Mouse (Mus musculus) CH12.LX (cell line): ENCODE measurements around the gene C1ra. TPM values are rescaled to one million over a fixed set of nuclear protein-coding genes. Genes with fewer than 3 reads are reported as not detected.

Experiments used
- DNase-seq: peaks from one replicate; pipeline ENCODE4 v3.0.0-alpha.2; 2013; ENCODE audit errors: extremely low read depth
- H3K27ac ChIP-seq: 2 replicates; pipeline ENCODE4 v1.5.1; 2012; ENCODE audit warnings: low read depth, mild to moderate bottlenecking, control low read depth, moderate library complexity; ENCODE audit not compliant: insufficient read depth
- H3K27me3 ChIP-seq: replicated peaks from 2 replicates; pipeline ENCODE3; 2012; ENCODE audit warnings: inconsistent platforms
- H3K36me3 ChIP-seq, 2 experiments: replicated peaks in 1 of 2; 2 replicates each; pipeline versions ENCODE3 to v1.6.1; 2012; ENCODE audit warnings: inconsistent platforms in 1 of 2, low read length in 1 of 2, mild to moderate bottlenecking in 1 of 2, mixed read lengths in 1 of 2, moderate library complexity in 1 of 2; ENCODE audit not compliant: control insufficient read depth in 1 of 2, insufficient read depth in 1 of 2
- H3K4me1 ChIP-seq, 2 experiments: 2 replicates each; pipeline ENCODE4 v1.6.1; 2012; ENCODE audit warnings: inconsistent platforms in 1 of 2, moderate library complexity in 1 of 2; ENCODE audit not compliant: insufficient read depth in 2 of 2, control insufficient read depth in 1 of 2
- H3K4me2 ChIP-seq: 2 replicates; pipeline ENCODE4 v1.6.1; 2012; ENCODE audit warnings: low read depth, mild to moderate bottlenecking, control low read depth; ENCODE audit not compliant: poor library complexity, insufficient read depth, severe bottlenecking
- H3K4me3 ChIP-seq, 3 experiments: fragments of 150-350 bp in 1 of 3; sonication (generic) in 1 of 3; replicated peaks in 1 of 3; 2 replicates each; pipeline versions ENCODE3 to v1.5.1; 2011 to 2012; ENCODE audit warnings: low read depth in 2 of 3, low read length in 2 of 3, mild to moderate bottlenecking in 2 of 3, moderate library complexity in 2 of 3, control low read depth in 1 of 3, improper control_type of control experiment in 1 of 3, inconsistent platforms in 1 of 3, mixed read lengths in 1 of 3; ENCODE audit not compliant: poor library complexity in 1 of 3
- H3K79me2 ChIP-seq: replicated peaks from 2 replicates; pipeline ENCODE4 v1.6.1; 2012; ENCODE audit warnings: mild to moderate bottlenecking, moderate library complexity; ENCODE audit not compliant: control insufficient read depth, poor library complexity, insufficient read depth, severe bottlenecking; ENCODE audit errors: extremely low read depth
- H3K9ac ChIP-seq: 2 replicates; pipeline ENCODE4 v1.6.1; 2012; ENCODE audit warnings: low read depth, mild to moderate bottlenecking, control low read depth, moderate library complexity; ENCODE audit not compliant: insufficient read depth
- H3K9me3 ChIP-seq: replicated peaks from 2 replicates; pipeline ENCODE3; 2012; ENCODE audit warnings: low read length, inconsistent platforms, mixed read lengths
- EP300 ChIP-seq: IDR thresholded peaks from 2 replicates; pipeline ENCODE4 v1.6.1; 2011; ENCODE audit warnings: low read length, improper control_type of control experiment
- GABPA ChIP-seq: IDR thresholded peaks from 2 replicates; pipeline ENCODE4 v1.6.1; 2012; ENCODE audit warnings: low read depth, low read length, improper control_type of control experiment, inconsistent platforms; ENCODE audit not compliant: insufficient replicate concordance
- HCFC1 ChIP-seq: IDR thresholded peaks from 2 replicates; pipeline ENCODE4 v1.6.1; 2012; ENCODE audit warnings: low read depth, mild to moderate bottlenecking, inconsistent platforms, low read length, improper control_type of control experiment
- IRF4 ChIP-seq: IDR thresholded peaks from 2 replicates; pipeline ENCODE4 v1.6.1; 2014; ENCODE audit warnings: low read depth, mild to moderate bottlenecking, inconsistent platforms, low read length, improper control_type of control experiment
- JUN ChIP-seq: IDR thresholded peaks from 2 replicates; pipeline ENCODE4 v1.6.1; 2011; ENCODE audit warnings: low read depth, mild to moderate bottlenecking, low read length, improper control_type of control experiment, moderate library complexity; ENCODE audit not compliant: insufficient read depth
- KAT2A ChIP-seq: IDR thresholded peaks from 2 replicates; pipeline ENCODE4 v1.6.1; 2012; ENCODE audit warnings: low read length, improper control_type of control experiment, inconsistent platforms; ENCODE audit not compliant: insufficient replicate concordance
- MAFK ChIP-seq: IDR thresholded peaks from 2 replicates; pipeline ENCODE4 v1.6.1; 2011; ENCODE audit warnings: low read length, improper control_type of control experiment; ENCODE audit not compliant: insufficient replicate concordance
- MAZ ChIP-seq: IDR thresholded peaks from 2 replicates; pipeline ENCODE4 v1.6.1; 2012; ENCODE audit warnings: low read depth, mild to moderate bottlenecking, inconsistent platforms, low read length, improper control_type of control experiment, moderate library complexity
- MEF2A ChIP-seq: IDR thresholded peaks from 2 replicates; pipeline ENCODE4 v1.6.1; 2014; ENCODE audit warnings: low read depth, mild to moderate bottlenecking, inconsistent platforms, low read length, improper control_type of control experiment, borderline replicate concordance
- MXI1 ChIP-seq: IDR thresholded peaks from 2 replicates; pipeline ENCODE4 v1.6.1; 2011; ENCODE audit warnings: mild to moderate bottlenecking, low read depth, low read length, improper control_type of control experiment
- NELFE ChIP-seq: IDR thresholded peaks from 2 replicates; pipeline ENCODE4 v1.6.1; 2011; ENCODE audit warnings: low read depth, low read length, improper control_type of control experiment
- NRF1 ChIP-seq: IDR thresholded peaks from 2 replicates; pipeline ENCODE4 v1.6.1; 2014; ENCODE audit warnings: low read depth, mild to moderate bottlenecking, inconsistent platforms, low read length, improper control_type of control experiment, moderate library complexity
- POLR2A ChIP-seq: IDR thresholded peaks from 2 replicates; pipeline ENCODE4 v1.6.1; 2011; ENCODE audit warnings: low read depth, mild to moderate bottlenecking, improper control_type of control experiment, low read length
- POLR2AphosphoS2 ChIP-seq: IDR thresholded peaks from 2 replicates; pipeline ENCODE4 v1.6.1; 2011; ENCODE audit warnings: low read depth, low read length, improper control_type of control experiment
- RCOR1 ChIP-seq: conservative IDR thresholded peaks from 2 replicates; pipeline ENCODE4 v1.6.1; 2012; ENCODE audit warnings: low read depth, mild to moderate bottlenecking, inconsistent platforms, low read length, improper control_type of control experiment
- UBTF ChIP-seq: IDR thresholded peaks from 2 replicates; pipeline ENCODE4 v1.6.1; 2012; ENCODE audit warnings: low read depth, mild to moderate bottlenecking, inconsistent platforms, low read length, improper control_type of control experiment, moderate library complexity
- ZC3H11A ChIP-seq: IDR thresholded peaks from 2 replicates; pipeline ENCODE4 v1.6.1; 2012; ENCODE audit warnings: low read depth, mild to moderate bottlenecking, inconsistent platforms, low read length, improper control_type of control experiment
- ZKSCAN1 ChIP-seq: IDR thresholded peaks from 2 replicates; pipeline ENCODE4 v1.6.1; 2012; ENCODE audit warnings: low read depth, inconsistent platforms, low read length, improper control_type of control experiment, borderline replicate concordance
- ZMIZ1 ChIP-seq: IDR thresholded peaks from 2 replicates; pipeline ENCODE4 v1.6.1; 2012; ENCODE audit warnings: low read depth, mild to moderate bottlenecking, inconsistent platforms, low read length, improper control_type of control experiment
- dilution Hi-C: fragments of 300-500 bp; cut with MboI; formaldehyde crosslinking; loops from 2 replicates; pipeline ENCODE4 v1.14.3; 2020; ENCODE audit warnings: low sequenced_read_pairs; ENCODE audit not compliant: extremely low pct_unique_long_range_greater_than_20kb, extremely low pct_ligation_motif_present
- in situ Hi-C: fragments of 300-500 bp; cut with MboI; formaldehyde crosslinking; loops from 3 replicates; pipeline ENCODE4 v1.14.3; 2019; ENCODE audit warnings: low sequenced_read_pairs, low pct_ligation_motif_present, low pct_unique_long_range_greater_than_20kb, mixed read lengths
- polyA plus RNA-seq: library from polyadenylated mRNA; unstranded; fragments of >175 nt; gene quantifications from 2 replicates; pipeline ENCODE4 v1.2.1, GENCODE M21; 2012; ENCODE audit warnings: low read depth; ENCODE audit not compliant: insufficient read length
- total RNA-seq, 2 experiments: library from RNA; depleted of rRNA; stranded (reverse); fragments of 300-350 nt in 1 of 2; fragments of >200 nt in 1 of 2; gene quantifications; 2 replicates each; pipeline ENCODE4 v1.2.3; 2012 to 2014

The C1ra gene
- total and polyA plus RNA-seq, 3 experiments = 8.4 to 21.9 (median 19.8) TPM

- DNase-seq = no peak
- Histone ChIP-seq H3K36me3 (no peaks in the 10 kb centered on the region), H3K4me2 (no peak overlapping the region), H3K79me2 (no peaks in the 10 kb centered on the region), H3K9me3 (no peaks in the 10 kb centered on the region), H3K27me3 (no peaks in the 10 kb centered on the region), H3K9ac (no peak overlapping the region)
- in situ Hi-C loops = no loop called here
- dilution Hi-C loops = no loop called here
- no peak for TF ChIP-seq NELFE
- TF ChIP-seq ZC3H11A = no peak
- TF ChIP-seq IRF4 = no peak
- no peak for TF ChIP-seq POLR2AphosphoS2
- no peak for TF ChIP-seq JUN
- TF ChIP-seq NRF1 = no peak
- TF ChIP-seq ZMIZ1 = no peak
- no peak for TF ChIP-seq MEF2A
- TF ChIP-seq MAFK = no peak
- no peak for TF ChIP-seq GABPA
- no peak for TF ChIP-seq MAZ
- no peak for TF ChIP-seq HCFC1
- TF ChIP-seq MXI1 = no peak
- TF ChIP-seq POLR2A = no peak
- no peak for TF ChIP-seq UBTF
- TF ChIP-seq KAT2A = no peak
- TF ChIP-seq, all 38 proteins: peak for 0
- no peak overlapping the region for H3K27ac ChIP-seq
- no peak overlapping the region for H3K4me3 ChIP-seq
- H3K4me1 ChIP-seq = no peaks in the 10 kb centered on the region
Measured at GRCm38 (mm10) chr6:124527881-124528280, 15.7 kb downstream of the C1ra start.

GRCm38 (mm10) chr6:124531077-124531476 is 18.9 kb downstream of the C1ra start:
- no peak overlapping the region for H3K4me3 ChIP-seq
- in situ Hi-C loops = no loop called here
- no peak for DNase-seq
- no peak for TF ChIP-seq GABPA
- TF ChIP-seq UBTF = no peak
- no peak for TF ChIP-seq RCOR1
- no peak for TF ChIP-seq ZKSCAN1
- no peak for TF ChIP-seq EP300
- no peak for TF ChIP-seq NELFE
- TF ChIP-seq MAZ = no peak
- TF ChIP-seq, all 38 proteins: peak for 0
- Histone ChIP-seq H3K9ac (no peak overlapping the region), H3K4me2 (no peak overlapping the region), H3K27me3 (no peaks in the 10 kb centered on the region), H3K4me1 (no peaks in the 10 kb centered on the region; a peak in 1 of 4 replicates), H3K27ac (no peak overlapping the region), H3K9me3 (no peaks in the 10 kb centered on the region), H3K36me3 (no peaks in the 10 kb centered on the region), H3K79me2 (no peaks in the 10 kb centered on the region)
- dilution Hi-C loops = no loop called here
